Mouse (Mus musculus): ENCODE measurements around the gene Pik3c2b.
"Not testable (repeated sequence)": the region's sequence is repeated elsewhere in the genome, so short reads cannot be mapped to it uniquely, and the experiment has no call there.

The Pik3c2b gene

DNA sequence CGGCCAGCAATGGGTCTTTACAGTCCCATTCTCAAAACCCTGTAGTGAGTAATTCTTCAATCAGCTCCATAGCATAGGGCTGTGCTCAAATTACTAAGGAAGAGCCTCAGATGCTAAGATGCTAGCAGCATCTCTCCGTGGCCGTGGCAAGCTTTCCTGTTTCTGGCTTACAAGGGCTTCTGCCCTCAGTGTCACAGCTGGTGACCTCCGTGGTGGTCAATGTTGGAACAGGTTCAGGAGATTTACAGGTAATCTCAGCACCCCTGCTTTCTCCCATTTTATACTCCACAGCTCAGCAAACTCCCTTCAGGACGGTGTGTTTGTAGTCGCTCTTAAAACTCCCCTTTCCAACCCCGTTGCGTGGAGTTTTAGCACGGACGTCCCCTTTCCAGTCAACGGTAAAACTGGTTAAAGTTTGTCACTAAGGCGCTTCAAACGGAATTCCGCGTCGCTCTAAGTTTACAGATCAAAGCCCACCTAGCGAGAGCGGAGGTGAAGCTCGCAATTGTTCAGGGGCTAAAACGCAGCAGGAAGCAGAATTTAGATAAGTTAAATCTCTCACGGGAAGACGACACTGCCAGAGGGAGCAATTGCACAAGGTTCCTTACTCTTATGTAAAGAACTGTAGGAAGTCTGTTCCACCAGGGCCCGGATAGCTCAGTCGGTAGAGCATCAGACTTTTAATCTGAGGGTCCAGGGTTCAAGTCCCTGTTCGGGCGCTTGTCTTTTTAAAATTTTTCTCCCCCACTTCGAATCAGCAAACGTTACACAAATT is 12.0 kb upstream of the Pik3c2b start:
- DNase-seq = peak; percentile 61

GRCm38 (mm10) chr1:133034091-133034460 is 11.4 kb upstream of the Pik3c2b start:
- peak; percentile 55 for DNase-seq

GRCm38 (mm10) chr1:133034682-133035081 is 10.8 kb upstream of the Pik3c2b start:
- not testable (repeated sequence) for DNase-seq

GRCm38 (mm10) chr1:133039505-133039949 is 5.9 kb upstream of the Pik3c2b start:
- peak; percentile 67 for DNase-seq

- DNase-seq = peak; percentile 87
These were observed 484 bp downstream of the Pik3c2b start for GRCm38 (mm10) chr1:133045861-133046440.

DNA sequence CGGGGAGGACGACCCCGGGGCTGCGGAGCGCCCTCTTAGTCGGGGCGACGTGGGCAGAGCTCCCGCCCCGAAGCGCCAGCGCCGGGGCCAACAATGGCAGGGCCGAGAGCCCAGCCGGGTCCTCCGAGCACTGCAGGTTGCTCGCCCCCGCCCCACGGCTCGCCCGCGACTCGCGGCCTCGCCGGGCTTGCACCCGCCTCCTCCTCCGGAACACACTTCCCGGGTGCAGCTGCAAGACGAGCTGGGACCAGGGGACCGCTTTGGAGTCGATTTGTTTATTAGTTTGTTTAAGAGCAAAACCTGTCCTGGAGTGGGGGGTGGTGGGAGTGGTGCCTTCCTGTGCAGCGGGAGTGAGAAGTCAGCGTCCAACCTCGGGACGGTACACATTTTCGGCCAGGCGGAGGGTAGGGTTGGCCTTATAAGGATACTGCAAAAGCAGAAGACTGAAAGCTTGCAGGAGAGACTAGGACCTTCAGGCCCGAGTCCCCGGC is 1.0 kb downstream of the Pik3c2b start:
- DNase-seq = peak; percentile 78

DNA sequence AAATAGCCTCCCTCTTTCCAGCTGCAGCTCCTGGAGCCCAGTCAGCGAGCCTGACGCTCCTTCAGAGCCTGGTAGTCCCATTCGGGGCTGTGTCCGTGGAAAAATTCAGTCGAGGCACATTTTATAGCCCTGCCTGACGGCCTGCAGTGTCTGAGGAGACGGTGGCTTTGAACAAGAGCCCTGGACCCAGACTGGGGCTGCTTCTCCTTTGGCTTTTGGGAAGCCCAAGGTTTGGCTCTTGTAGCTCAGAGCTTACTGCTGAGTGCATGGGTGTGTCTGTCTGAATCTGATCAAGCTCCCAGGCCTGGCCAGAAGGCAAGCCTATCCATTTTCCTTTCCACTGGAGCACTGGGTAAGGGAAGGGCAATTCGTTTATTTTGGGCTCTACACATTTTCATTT is 2.1 kb downstream of the Pik3c2b start:
- no peak for DNase-seq

DNA sequence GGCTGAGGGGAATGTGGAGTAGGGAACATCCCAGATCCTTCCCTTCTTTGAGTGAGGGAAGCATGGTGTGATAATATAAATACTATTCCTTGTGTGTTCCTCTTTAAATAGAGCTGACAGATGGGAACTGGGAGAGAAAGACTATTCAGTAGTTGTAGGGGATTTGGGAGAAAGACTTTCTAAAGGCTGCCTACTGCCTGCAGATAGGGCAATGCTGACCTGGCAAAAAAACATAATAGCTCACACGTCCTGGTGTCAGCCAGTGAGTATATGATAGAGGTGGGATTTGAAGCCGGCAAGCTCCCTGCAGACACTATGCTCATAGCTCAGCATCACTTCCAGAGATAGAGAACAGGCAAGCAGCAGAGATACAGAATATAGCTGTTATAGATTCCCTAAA is 3.2 kb downstream of the Pik3c2b start:
- no peak for DNase-seq

DNA sequence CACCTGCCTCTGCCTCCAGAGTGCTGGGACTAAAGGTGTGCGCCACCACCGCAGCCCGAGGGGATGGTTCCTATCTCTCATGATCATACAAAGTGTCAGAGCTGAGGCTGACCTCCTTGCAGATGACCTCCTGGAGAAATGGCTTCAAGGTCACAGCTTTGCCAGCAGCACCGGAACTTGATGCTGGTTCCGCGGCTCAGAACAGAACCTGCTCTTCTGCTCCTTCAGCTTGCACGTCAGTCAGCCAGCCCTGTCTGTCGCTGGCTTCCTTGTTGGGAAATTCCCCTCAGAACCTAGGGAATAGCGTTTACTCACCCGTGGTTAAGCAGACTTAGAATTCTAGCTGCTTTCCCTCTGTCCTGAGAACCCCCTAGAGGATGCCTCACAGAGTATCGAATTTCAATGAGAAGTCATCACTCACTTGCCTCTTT is 4.5 kb downstream of the Pik3c2b start:
- no peak for DNase-seq

DNA sequence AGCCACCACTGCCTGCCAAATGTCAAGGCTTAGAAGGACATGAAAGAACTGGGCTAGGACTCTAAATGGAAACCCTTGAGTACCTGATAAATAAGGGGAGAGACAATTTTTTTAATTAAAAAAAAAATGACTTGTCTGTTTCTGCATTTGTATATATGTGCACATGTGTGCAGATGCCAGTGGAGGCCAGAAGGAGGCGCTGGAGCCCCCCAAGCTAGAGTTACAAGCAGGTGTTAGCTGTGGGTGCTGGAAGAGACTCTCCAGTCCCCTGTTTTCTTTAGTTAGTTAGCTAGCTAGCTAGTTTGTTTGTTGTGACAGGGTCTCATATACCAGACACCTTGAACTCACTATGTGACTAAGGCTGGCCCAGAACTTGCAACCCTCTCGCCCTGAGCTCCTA is 6.4 kb downstream of the Pik3c2b start:
- DNase-seq = no peak

DNA sequence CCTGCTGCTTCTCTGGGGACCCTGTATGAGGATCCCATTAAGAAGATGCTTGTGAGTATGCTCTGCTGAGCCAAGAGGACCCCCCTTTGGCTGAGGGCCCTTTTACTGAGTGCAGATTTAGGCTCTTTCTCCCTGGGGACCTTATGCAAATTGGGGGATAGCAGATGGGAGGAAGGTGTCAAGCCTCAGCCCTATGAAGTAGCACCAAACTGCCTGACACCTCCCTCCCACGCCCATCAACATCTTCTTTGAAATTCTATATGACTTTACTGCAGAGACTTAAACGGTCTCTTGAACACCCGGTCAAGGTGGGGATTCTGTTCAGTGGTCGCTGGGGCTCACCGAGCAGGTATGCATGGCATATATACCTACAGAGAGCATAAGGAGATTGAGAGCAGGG is 7.6 kb downstream of the Pik3c2b start:
- no peak for DNase-seq

DNA sequence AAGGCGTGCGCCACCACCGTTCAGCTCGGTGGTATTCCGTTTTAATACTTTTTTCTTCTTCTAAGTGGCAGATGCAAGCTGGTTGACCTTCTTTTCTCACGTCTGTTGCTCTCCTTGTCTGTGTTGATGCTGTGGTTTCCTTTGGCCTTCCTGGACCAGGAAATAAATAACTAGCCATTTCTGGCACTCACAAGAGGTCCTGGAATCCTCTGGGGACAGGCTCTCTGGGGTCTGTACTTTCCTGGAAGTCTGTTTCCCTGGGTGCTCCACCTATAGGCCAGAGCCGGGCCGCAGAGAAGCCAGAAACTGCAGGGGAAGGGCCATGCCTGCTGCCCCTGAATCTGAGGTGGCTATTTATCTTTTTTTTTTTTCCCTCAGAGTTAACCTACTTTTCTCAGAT is 8.9 kb downstream of the Pik3c2b start:
- no peak for DNase-seq

DNA sequence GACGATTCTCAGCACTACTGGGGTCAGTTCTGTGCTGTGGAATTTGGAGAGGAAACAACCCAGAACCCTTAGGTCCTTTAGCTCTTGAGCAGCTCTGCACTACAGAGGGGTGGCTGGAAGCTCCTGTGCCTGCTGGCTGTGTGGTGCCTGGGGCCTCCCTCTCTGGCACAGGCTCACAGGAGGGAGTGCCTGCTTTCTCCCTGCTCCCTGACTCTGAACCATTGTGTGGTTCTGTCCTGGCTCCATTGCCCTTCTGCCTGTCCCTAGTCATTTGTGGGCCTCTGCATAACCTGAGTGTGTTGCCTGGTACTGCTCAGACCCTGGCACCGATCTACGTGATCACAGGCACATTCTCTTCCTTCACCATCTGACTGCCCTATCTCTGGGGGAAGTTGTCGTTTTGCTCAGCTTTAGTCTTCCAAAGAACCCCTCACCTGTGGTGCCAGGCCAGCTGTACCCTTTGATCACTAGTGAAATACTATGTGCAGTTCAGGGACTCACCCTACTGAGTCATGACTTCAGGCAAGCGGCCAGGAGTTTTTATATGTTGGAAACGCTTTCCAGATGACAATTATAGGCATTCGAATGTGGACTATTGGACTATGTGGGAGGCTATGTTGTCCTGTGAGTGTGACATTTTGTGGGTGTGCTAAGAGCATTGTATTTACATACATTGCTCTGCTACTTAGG is 12.0 kb downstream of the Pik3c2b start:
- peak; percentile 20 for DNase-seq

GRCm38 (mm10) chr1:133059592-133059991 is 14.1 kb downstream of the Pik3c2b start:
- DNase-seq = no peak

- no peak for DNase-seq
These were observed 15.2 kb downstream of the Pik3c2b start for GRCm38 (mm10) chr1:133060681-133061080.

- DNase-seq = no peak
These were observed 17.7 kb downstream of the Pik3c2b start for GRCm38 (mm10) chr1:133063164-133063563.

- DNase-seq = no peak
These were observed 22.8 kb downstream of the Pik3c2b start for GRCm38 (mm10) chr1:133068268-133068667.

- DNase-seq = no peak
These were observed 23.3 kb downstream of the Pik3c2b start for GRCm38 (mm10) chr1:133068669-133069274.

GRCm38 (mm10) chr1:133069275-133070120 is 24.0 kb downstream of the Pik3c2b start:
- DNase-seq = peak; percentile 26

DNA sequence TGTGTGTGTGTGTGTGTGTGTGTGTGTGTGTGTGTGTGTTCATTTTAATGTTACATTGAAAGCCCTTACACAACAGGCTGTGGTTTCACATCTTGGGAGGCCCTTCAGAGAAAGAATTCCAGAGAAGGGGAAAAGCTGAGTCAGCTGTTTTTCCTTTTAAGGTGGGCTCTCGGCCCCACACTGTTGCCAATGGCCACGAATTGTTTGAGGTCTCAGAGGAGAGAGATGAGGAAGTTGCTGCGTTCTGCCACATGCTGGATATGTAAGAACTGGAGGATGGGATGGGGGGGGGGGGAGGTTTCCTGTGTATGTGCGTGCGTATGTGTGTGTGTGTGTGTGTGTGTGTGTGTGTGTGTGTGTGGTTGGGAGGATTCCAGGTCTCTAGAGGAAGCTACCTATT is 24.7 kb downstream of the Pik3c2b start:
- no peak for DNase-seq

DNA sequence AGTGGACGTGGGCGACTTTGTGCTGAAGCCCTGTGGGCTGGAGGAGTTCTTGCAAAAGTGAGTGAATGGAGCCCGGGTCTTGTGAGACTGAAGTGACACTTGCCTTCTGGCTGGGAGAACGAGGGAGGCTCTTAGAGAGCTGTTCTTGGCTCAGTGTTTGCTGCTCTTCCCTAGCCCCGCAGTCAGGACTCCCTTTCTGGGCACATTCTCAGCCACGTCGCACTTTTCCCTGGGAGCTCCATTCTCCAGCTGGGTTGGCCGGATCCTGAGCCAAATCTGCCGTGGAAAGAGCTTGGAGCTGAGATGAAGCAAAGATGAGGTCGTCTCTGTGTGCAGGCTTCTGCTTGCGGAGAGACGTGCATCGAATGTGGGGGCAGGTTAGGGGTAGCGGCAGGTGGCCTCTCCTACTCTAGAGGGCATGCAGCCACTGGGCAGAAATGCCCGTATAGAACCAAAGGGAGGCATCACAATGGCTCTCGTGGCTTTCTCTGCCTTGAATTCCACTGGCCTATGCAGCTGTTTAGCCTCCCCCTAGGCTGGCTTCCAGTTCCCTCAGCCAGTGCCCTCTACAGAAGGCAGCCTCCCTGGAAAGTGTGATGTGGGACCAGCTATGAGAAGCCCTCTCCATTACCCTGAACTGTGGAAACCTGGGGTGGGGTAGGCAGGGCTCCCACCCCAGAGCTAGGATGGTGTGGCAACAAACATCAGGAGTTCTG is 26.4 kb downstream of the Pik3c2b start:
- DNase-seq = no peak

All from thymus, postnatal 4 days (tissue).